Mouse (Mus musculus) bone marrow macrophage, adult 2 months (primary cell): ENCODE measurements around the gene Serinc5.

Experiments used
- CTCF ChIP-seq: IDR thresholded peaks from 2 replicates; pipeline ENCODE4 v1.5.1; 2012; ENCODE audit warnings: low read depth, mild to moderate bottlenecking, low read length, moderate library complexity
- POLR2A ChIP-seq: IDR thresholded peaks from 2 replicates; pipeline ENCODE4 v1.6.1; 2012; ENCODE audit warnings: mild to moderate bottlenecking, low read depth, low read length, borderline replicate concordance

DNA sequence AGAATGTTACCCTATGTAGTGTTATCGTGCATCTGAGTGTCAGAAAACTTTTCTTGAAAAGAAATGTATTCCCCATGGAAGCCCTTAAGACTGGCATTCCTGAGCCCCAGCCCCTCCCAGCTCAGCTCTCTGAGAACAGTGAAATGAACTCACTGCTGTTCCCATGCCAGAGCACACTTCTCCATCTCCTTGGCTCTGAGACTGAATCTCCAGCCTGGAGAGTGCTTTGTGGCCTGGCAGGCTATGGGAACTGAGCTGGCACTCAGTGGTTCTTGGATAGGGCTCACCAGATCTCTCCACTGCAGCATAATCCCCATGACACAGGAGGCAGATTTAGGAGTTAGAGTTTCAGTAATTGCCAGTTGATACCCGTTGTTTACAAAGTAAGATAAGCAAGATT is 36.8 kb downstream of the Serinc5 start:
- TF ChIP-seq CTCF: no peak
- TF ChIP-seq POLR2A: no peak
